Mouse (Mus musculus) liver, embryonic 14.5 days (tissue): ENCODE results near the gene Kctd21.

ENCODE experiments used
- CTCF ChIP-seq: IDR thresholded peaks from 2 replicates; pipeline ENCODE4 v1.5.1; 2016; ENCODE audit warnings: antibody characterized with exemption, low read depth, control low read depth
- EP300 ChIP-seq: IDR thresholded peaks from 2 replicates; pipeline ENCODE4 v1.6.1; 2016; ENCODE audit warnings: antibody characterized with exemption, low read depth

DNA sequence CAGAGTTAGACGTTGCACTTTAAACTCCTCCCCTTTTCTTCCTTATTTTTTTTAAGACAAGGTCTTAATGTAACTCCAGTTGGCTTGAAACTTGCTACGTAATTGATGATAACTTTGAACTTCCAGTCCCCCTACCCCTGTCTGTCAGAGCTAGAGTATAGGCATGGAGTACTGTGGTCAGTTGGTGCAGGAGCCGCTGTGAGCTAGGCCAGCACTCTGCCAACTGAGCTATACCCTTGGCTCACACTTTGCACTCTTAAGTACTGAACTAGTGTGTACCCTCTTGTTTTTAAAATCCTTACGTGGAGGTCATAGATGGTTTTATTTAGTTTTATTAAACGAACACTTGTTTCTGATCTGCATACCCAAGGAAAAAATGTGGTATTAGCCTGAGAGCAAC lies 47.2 kb downstream of the Kctd21 start:
- TF ChIP-seq CTCF (no peak), EP300 (no peak)
